Mouse (Mus musculus): Measurements from ENCODE around the gene Bcor. TPM values are rescaled to one million over a fixed set of nuclear protein-coding genes. Genes with fewer than 3 reads are reported as not detected.

Bcor gene
- polyA plus RNA-seq, 1 experiment from 2014 or later = 17.9 TPM

DNA sequence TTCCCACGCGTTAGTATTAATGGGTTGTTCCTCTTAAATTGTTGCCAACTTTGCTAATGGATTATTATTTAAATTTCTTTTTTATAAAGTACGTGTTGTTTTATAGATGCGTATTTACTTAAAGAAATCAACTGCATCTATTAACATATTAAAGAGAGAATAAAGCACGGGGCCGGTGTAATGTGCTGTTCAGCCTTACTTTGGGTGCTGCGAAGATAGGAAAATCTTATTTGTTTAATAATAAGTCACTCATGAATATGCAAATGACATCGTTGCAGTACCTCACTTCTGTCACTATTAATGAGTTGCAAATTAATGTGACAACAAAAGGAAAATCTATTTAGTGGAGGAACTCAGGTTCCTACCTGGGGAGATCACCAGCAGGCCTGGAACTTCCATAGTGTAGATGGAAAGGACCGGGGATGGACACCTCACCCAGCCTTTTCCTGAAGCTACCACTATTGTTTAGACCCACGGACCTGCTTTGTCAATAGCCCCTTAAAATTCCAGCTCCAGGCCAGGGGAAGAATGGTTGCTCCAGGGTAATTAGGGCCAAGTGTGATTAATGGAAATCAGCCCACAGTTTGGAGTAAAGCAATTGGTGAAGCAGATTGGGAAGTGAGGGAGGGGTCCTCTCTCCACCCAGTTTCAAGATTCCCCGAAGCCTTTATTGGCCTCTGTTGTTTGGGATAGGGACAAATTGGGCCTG lies 152.2 kb downstream of the Bcor start:
- Histone ChIP-seq H3K9me3 (replicated peaks) (no peaks in the 10 kb centered on the region), H3K4me1 (peaks cover 50% of the 10 kb centered on the region), H3K36me3 (no peaks in the 10 kb centered on the region), H3K27ac (replicated peaks) (peak overlapping the region; percentile 91), H3K27me3 (ENCODE audit: low read depth, poor library complexity, severe bottlenecking) (peaks cover 88% of the 10 kb centered on the region), H3K4me3 (peak overlapping the region; percentile 51)
- 5% methylated on average over 11 of the region's 11 CpGs for WGBS
- DNase-seq (ENCODE audit: low spot score) = no peak

- no peaks in the 10 kb centered on the region for H3K36me3 ChIP-seq
- peak overlapping the region; percentile 51 for H3K4me3 ChIP-seq
- peaks cover 59% of the 10 kb centered on the region for H3K4me1 ChIP-seq
- 3% methylated on average over 54 of the region's 75 CpGs for WGBS
- H3K27me3 ChIP-seq (ENCODE audit: low read depth, poor library complexity, severe bottlenecking) = peaks cover 92% of the 10 kb centered on the region
- DNase-seq (ENCODE audit: low spot score) = peak; percentile 79
- H3K27ac ChIP-seq (replicated peaks) = peak overlapping the region; percentile 91
- H3K9me3 ChIP-seq (replicated peaks) = no peaks in the 10 kb centered on the region
Measured at GRCm38 (mm10) chrX:12006882-12007753, 153.0 kb downstream of the Bcor start.

DNA sequence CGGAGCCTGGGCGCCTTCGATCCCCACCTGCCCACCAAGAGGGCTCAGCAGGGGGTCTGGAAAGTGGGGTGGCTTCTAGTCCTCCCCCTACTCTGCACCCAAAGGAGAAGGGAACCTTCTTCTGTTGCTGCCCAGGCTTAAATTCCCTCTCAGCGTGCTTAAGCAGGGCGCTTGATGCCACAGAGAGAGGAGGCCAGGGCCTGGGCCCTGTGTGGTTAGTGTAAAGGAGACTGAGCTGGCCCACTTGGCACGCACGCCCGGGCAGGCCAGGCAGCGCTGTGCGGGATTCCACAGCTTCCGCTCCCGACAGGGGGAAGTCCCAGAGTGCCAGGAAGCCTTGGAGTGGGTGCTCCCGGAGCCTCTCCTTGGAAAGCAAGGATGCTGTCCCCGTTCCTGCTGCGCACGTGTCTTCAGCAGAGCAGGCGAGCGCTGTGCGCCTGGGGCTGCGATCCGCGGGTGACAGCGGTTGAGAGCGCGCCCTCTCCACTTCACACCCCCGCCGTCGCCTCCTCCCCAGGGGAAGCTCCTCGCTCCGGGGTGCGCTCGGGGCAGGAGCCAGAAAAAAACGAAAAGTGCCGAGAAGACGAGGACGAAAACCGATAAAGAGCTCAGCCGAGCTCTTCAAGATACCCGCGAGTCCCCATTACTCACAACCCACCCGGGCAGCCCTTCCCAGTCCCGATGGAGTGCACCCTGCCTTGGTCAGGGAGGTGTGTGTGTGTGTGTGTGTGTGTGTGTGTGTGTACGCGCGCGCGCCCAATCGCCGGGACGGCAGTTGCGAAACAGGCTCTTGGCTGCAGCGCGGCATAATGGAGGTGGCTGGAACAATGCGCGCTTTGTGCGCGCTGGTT lies 153.9 kb downstream of the Bcor start:
- peak overlapping the region; percentile 91 for H3K27ac ChIP-seq (replicated peaks)
- H3K36me3 ChIP-seq = no peaks in the 10 kb centered on the region
- no peaks in the 10 kb centered on the region for H3K9me3 ChIP-seq (replicated peaks)
- 2% methylated on average over 50 of the region's 57 CpGs for WGBS
- H3K4me1 ChIP-seq = peaks cover 68% of the 10 kb centered on the region
- H3K27me3 ChIP-seq (ENCODE audit: low read depth, poor library complexity, severe bottlenecking) = peaks cover 99% of the 10 kb centered on the region
- peak; percentile 61 for DNase-seq (ENCODE audit: low spot score)
- H3K4me3 ChIP-seq = peak overlapping the region; percentile 51

GRCm38 (mm10) chrX:12005181-12006030 lies 154.7 kb downstream of the Bcor start:
- peak overlapping the region; percentile 91 for H3K27ac ChIP-seq (replicated peaks)
- peak; percentile 62 for DNase-seq (ENCODE audit: low spot score)
- peaks cover 99% of the 10 kb centered on the region for H3K27me3 ChIP-seq (ENCODE audit: low read depth, poor library complexity, severe bottlenecking)
- H3K4me1 ChIP-seq = peaks cover 76% of the 10 kb centered on the region
- WGBS = 5% methylated on average over 37 of the region's 38 CpGs
- H3K9me3 ChIP-seq (replicated peaks) = no peaks in the 10 kb centered on the region
- peak overlapping the region; percentile 51 for H3K4me3 ChIP-seq
- H3K36me3 ChIP-seq = no peaks in the 10 kb centered on the region

DNA sequence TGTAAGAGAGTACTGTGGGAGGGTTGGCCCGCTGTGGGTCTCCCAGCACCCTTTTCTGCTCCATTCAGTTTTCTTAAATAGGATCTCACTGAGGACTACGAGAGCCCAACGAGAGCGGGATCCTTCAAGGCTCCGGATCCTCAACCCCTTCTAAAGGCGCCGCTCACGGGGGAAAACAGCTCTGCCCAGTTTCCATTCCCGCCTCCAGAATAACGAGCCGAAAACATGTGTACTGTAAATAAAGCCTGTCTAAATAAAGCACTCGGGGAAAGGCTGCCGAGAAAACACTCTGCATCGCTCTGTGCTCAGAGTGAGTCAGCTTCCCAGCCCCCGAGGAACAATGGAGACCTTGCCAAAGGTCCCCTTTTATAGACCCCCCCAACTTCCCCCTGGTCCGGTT lies 155.7 kb downstream of the Bcor start:
- Histone ChIP-seq H3K4me1 (peaks cover 86% of the 10 kb centered on the region), H3K9me3 (replicated peaks) (no peaks in the 10 kb centered on the region), H3K27me3 (ENCODE audit: low read depth, poor library complexity, severe bottlenecking) (peaks cover 100% of the 10 kb centered on the region), H3K4me3 (peak overlapping the region; percentile 5; the same call in 1 of the 2 replicates), H3K27ac (replicated peaks) (peak overlapping the region; percentile 91), H3K36me3 (no peaks in the 10 kb centered on the region)
- WGBS = 9% methylated on average over 16 of the region's 16 CpGs
- no peak for DNase-seq (ENCODE audit: low spot score)

DNA sequence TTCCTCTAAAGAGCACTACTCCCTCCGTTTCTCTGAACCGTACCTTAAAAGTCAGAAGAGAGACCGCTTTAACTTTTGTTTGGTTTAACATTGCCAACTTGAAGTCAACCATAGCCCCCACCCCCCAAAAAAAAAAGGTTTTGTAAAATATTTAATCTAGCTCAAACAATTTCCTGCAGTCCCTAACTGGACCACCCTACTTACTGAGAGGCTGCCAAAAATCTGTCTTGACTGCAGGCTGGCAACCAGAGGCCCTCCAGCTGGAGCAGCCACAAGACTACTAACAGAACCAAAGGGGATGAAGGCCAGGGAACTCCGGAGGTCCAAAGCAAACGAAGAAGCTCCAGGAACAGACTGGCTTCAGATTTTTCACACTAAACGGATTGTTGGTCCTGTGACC lies 156.2 kb downstream of the Bcor start:
- H3K36me3 ChIP-seq = no peaks in the 10 kb centered on the region
- no peak overlapping the region for H3K4me3 ChIP-seq
- WGBS = 28% methylated on average over 6 of the region's 6 CpGs
- DNase-seq (ENCODE audit: low spot score) = no peak
- H3K27me3 ChIP-seq (ENCODE audit: low read depth, poor library complexity, severe bottlenecking) = peaks cover 100% of the 10 kb centered on the region
- peak overlapping the region; percentile 91 for H3K27ac ChIP-seq (replicated peaks)
- no peaks in the 10 kb centered on the region for H3K9me3 ChIP-seq (replicated peaks)
- H3K4me1 ChIP-seq = peaks cover 91% of the 10 kb centered on the region

- Histone ChIP-seq H3K27ac (replicated peaks) (peak overlapping the region; percentile 72), H3K27me3 (ENCODE audit: low read depth, poor library complexity, severe bottlenecking) (peaks cover 100% of the 10 kb centered on the region), H3K4me3 (no peak overlapping the region), H3K4me1 (peaks cover 94% of the 10 kb centered on the region), H3K36me3 (no peaks in the 10 kb centered on the region), H3K9me3 (replicated peaks) (no peaks in the 10 kb centered on the region)
- DNase-seq (ENCODE audit: low spot score) = no peak
- WGBS = 0% methylated on average over 1 of the region's 1 CpGs
Measured at GRCm38 (mm10) chrX:12003539-12003938, 156.6 kb downstream of the Bcor start.

DNA sequence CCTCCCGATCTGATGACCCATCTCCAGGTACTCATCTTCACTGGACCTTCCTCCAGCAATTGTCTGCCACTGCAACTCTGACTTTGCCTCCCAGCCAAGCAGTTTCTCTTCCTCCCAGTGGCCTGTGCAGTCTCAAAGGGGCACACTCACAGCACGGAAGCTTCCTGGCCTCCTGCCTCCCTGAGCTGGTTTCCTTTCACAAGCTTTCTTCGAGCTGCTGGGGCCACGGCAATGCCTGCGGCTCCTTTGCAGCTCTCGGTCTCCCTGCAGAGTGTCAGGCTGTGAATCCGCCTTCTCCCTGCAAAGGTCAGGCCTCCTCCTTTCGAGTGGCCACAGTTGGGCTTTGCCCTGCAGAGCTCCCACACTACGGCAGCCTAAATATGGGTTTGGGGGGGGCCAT lies 157.0 kb downstream of the Bcor start:
- peaks cover 100% of the 10 kb centered on the region for H3K27me3 ChIP-seq (ENCODE audit: low read depth, poor library complexity, severe bottlenecking)
- peaks cover 94% of the 10 kb centered on the region for H3K4me1 ChIP-seq
- WGBS = 4% methylated on average over 9 of the region's 9 CpGs
- no peaks in the 10 kb centered on the region for H3K36me3 ChIP-seq
- peak; percentile 26 for DNase-seq (ENCODE audit: low spot score)
- H3K27ac ChIP-seq (replicated peaks) = peak overlapping the region; percentile 72
- H3K9me3 ChIP-seq (replicated peaks) = no peaks in the 10 kb centered on the region
- H3K4me3 ChIP-seq = no peak overlapping the region

GRCm38 (mm10) chrX:12002596-12002995 lies 157.6 kb downstream of the Bcor start:
- peaks cover 89% of the 10 kb centered on the region for H3K4me1 ChIP-seq

DNA sequence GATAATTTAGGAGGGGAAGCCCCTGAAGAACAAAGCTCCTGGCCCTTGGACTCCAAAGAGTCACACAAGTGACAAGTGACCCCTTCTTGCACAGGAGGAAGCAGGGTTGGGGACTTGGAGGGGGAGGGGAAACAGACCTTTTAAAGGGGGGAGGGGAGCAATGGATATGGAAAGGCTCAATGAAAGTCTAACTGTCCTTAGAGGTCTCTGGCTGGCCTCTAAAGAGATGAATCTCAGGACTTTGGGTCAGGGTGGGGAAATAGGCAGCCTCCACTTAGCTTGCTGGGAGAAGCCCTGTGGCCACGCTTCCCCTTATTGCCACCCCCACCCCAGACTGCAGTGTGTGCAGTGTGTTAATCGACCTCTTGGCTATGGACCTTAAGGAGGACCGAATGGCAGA lies 158.2 kb downstream of the Bcor start:
- WGBS = 4% methylated on average over 3 of the region's 3 CpGs
- H3K36me3 ChIP-seq = no peaks in the 10 kb centered on the region
- peaks cover 85% of the 10 kb centered on the region for H3K4me1 ChIP-seq
- peaks cover 100% of the 10 kb centered on the region for H3K27me3 ChIP-seq (ENCODE audit: low read depth, poor library complexity, severe bottlenecking)
- peak overlapping the region; percentile 70 for H3K27ac ChIP-seq (replicated peaks)
- H3K4me3 ChIP-seq = 0 out of 2 replicates have a peak overlapping the region, but pooled peaks have one; percentile 14
- H3K9me3 ChIP-seq (replicated peaks) = no peaks in the 10 kb centered on the region
- DNase-seq (ENCODE audit: low spot score) = no peak

More at GRCm38 (mm10) chrX:12002596-12002995, 157.6 kb downstream of the Bcor start:
- Histone ChIP-seq H3K9me3 (replicated peaks) (no peaks in the 10 kb centered on the region), H3K4me3 (no peak overlapping the region), H3K36me3 (no peaks in the 10 kb centered on the region), H3K27ac (replicated peaks) (peak overlapping the region; percentile 72; the same call in 1 of the 2 replicates), H3K27me3 (ENCODE audit: low read depth, poor library complexity, severe bottlenecking) (peaks cover 100% of the 10 kb centered on the region)
- no peak for DNase-seq (ENCODE audit: low spot score)
- WGBS = 24% methylated on average over 6 of the region's 6 CpGs

GRCm38 (mm10) chrX:12001336-12001735 lies 158.8 kb downstream of the Bcor start:
- DNase-seq (ENCODE audit: low spot score) = peak; percentile 47
- H3K4me3 ChIP-seq = peak overlapping the region; percentile 23; the same call in 1 of the 2 replicates

More at GRCm38 (mm10) chrX:12001336-12001735, 158.8 kb downstream of the Bcor start:
- WGBS = 5% methylated on average over 16 of the region's 16 CpGs
- peaks cover 100% of the 10 kb centered on the region for H3K27me3 ChIP-seq (ENCODE audit: low read depth, poor library complexity, severe bottlenecking)
- peaks cover 82% of the 10 kb centered on the region for H3K4me1 ChIP-seq
- H3K9me3 ChIP-seq (replicated peaks) = no peaks in the 10 kb centered on the region
- H3K27ac ChIP-seq (replicated peaks) = peak overlapping the region; percentile 70
- no peaks in the 10 kb centered on the region for H3K36me3 ChIP-seq
